Mouse (Mus musculus) C2C12 (cell line): ENCODE data around the gene Impdh2. TPM values are rescaled to one million over a fixed set of nuclear protein-coding genes. Genes with fewer than 3 reads are reported as not detected.

Source experiments
- H3K27me3 ChIP-seq: one replicate; pipeline ENCODE4 v1.6.1; 2011; ENCODE audit not compliant: control insufficient read depth, insufficient read depth, insufficient read length
- H3K36me3 ChIP-seq: one replicate; pipeline ENCODE4 v1.6.1; 2011; ENCODE audit not compliant: control insufficient read depth, insufficient read depth
- H3K4me3 ChIP-seq: one replicate; pipeline ENCODE4 v1.5.1; 2011; ENCODE audit warnings: mild to moderate bottlenecking, control low read depth; ENCODE audit not compliant: poor library complexity, insufficient read depth, severe bottlenecking
- H3K79me2 ChIP-seq: one replicate; pipeline ENCODE4 v1.6.1; 2011; ENCODE audit not compliant: control insufficient read depth, insufficient read depth
- H3K79me3 ChIP-seq: one replicate; pipeline ENCODE4 v1.6.1; 2011; ENCODE audit warnings: low read depth, control low read depth
- H3ac ChIP-seq: one replicate; pipeline ENCODE3; 2011; ENCODE audit warnings: low read depth; ENCODE audit not compliant: control insufficient read depth, insufficient read length
- CEBPB ChIP-seq: IDR thresholded peaks from one replicate; pipeline ENCODE4 v1.6.1; 2011; ENCODE audit warnings: low read depth, mild to moderate bottlenecking, control low read depth, moderate library complexity
- CTCF ChIP-seq: IDR thresholded peaks from one replicate; pipeline ENCODE4 v1.5.1; 2011; ENCODE audit not compliant: control insufficient read depth, insufficient read depth, insufficient read length
- FOSL1 ChIP-seq: IDR thresholded peaks from one replicate; pipeline ENCODE4 v1.8.0; 2011; ENCODE audit warnings: mild to moderate bottlenecking, low read length; ENCODE audit not compliant: poor library complexity, insufficient read depth, severe bottlenecking
- MAX ChIP-seq: IDR thresholded peaks from one replicate; pipeline ENCODE4 v1.6.1; 2011; ENCODE audit warnings: mild to moderate bottlenecking, control low read depth
- MYOD1 ChIP-seq: IDR thresholded peaks from one replicate; pipeline ENCODE4 v1.6.1; 2011; ENCODE audit warnings: low read depth; ENCODE audit not compliant: control insufficient read depth, insufficient read length
- MYOG ChIP-seq: IDR thresholded peaks from one replicate; pipeline ENCODE4 v1.6.1; 2011; ENCODE audit not compliant: control insufficient read depth, insufficient read length; ENCODE audit errors: extremely low read depth
- USF1 ChIP-seq: IDR thresholded peaks from one replicate; pipeline ENCODE4 v1.6.1; 2011; ENCODE audit warnings: low read depth, mild to moderate bottlenecking, control low read depth, moderate library complexity
- polyA plus RNA-seq: library from polyadenylated mRNA; unstranded; fragments of >200 nt; fragmentation: generic; extraction: Trizol; gene quantifications from one replicate; pipeline ENCODE4 v1.2.1, GENCODE M21; 2012; ENCODE audit warnings: missing spikeins

Gene Impdh2
- polyA plus RNA-seq, 1 experiment = 332 TPM

GRCm38 (mm10) chr9:108566815-108567776 lies 7.0 kb downstream of the Impdh2 start, which contains the start of gene Ndufaf3:
Gene Ndufaf3, minus strand, starts transcription at chr9:108567434.
- peaks cover 40% of the 10 kb centered on the region for H3K36me3 ChIP-seq
- H3ac ChIP-seq = peak within 1 kb of the TSS; percentile 78
- peak within 1 kb of the TSS; percentile 41 for H3K4me3 ChIP-seq
- no peak for TF ChIP-seq CEBPB
- TF ChIP-seq MAX = peak; percentile 36
- TF ChIP-seq CTCF = peak; percentile 95
- peak; percentile 34 for TF ChIP-seq MYOD1
- no peak for TF ChIP-seq MYOG
- no peaks in the 10 kb centered on the region for H3K27me3 ChIP-seq
- H3K79me3 ChIP-seq = peaks cover 8% of the 10 kb centered on the region
- H3K79me2 ChIP-seq = peaks cover 19% of the 10 kb centered on the region

GRCm38 (mm10) chr9:108567931-108568419 lies 7.9 kb downstream of the Impdh2 start:
- Histone ChIP-seq H3K4me3 (peak overlapping the region; percentile 41), H3K27me3 (no peaks in the 10 kb centered on the region), H3K79me3 (peaks cover 5% of the 10 kb centered on the region), H3K36me3 (peaks cover 33% of the 10 kb centered on the region), H3ac (peak overlapping the region; percentile 78), H3K79me2 (peaks cover 11% of the 10 kb centered on the region)
- TF ChIP-seq CEBPB (no peak), MYOG (no peak), MYOD1 (no peak)

- Histone ChIP-seq H3K36me3 (peaks cover 34% of the 10 kb centered on the region), H3K79me3 (peaks cover 5% of the 10 kb centered on the region), H3K79me2 (peaks cover 11% of the 10 kb centered on the region), H3ac (no peak overlapping the region), H3K27me3 (no peaks in the 10 kb centered on the region), H3K4me3 (no peak overlapping the region)
- TF ChIP-seq USF1 (no peak), MYOD1 (no peak), MYOG (no peak), FOSL1 (no peak), MAX (no peak), CTCF (no peak), CEBPB (no peak)
Observed at GRCm38 (mm10) chr9:108568511-108568921, 8.4 kb downstream of the Impdh2 start.

- Histone ChIP-seq H3K36me3 (peaks cover 24% of the 10 kb centered on the region), H3K27me3 (no peaks in the 10 kb centered on the region), H3ac (peak within 1 kb of the TSS; percentile 73), H3K4me3 (peak within 1 kb of the TSS; percentile 49), H3K79me3 (peaks cover 5% of the 10 kb centered on the region), H3K79me2 (peaks cover 11% of the 10 kb centered on the region)
- no peak for TF ChIP-seq USF1
- TF ChIP-seq MAX = peak; percentile 59
Observed at GRCm38 (mm10) chr9:108569381-108570206, 9.5 kb downstream of the Impdh2 start, which contains the start of gene Dalrd3. Gene Dalrd3, plus strand, starts transcription at chr9:108569886.

GRCm38 (mm10) chr9:108570207-108570896 lies 10.3 kb downstream of the Impdh2 start:
- Histone ChIP-seq H3K27me3 (no peaks in the 10 kb centered on the region), H3ac (peak overlapping the region; percentile 73), H3K4me3 (peak overlapping the region; percentile 49), H3K36me3 (peaks cover 17% of the 10 kb centered on the region), H3K79me3 (peaks cover 5% of the 10 kb centered on the region), H3K79me2 (peaks cover 11% of the 10 kb centered on the region)
- TF ChIP-seq CEBPB (no peak), USF1 (no peak), FOSL1 (no peak), MYOG (no peak), MAX (no peak), MYOD1 (no peak), CTCF (peak; percentile 50)
